Mouse (Mus musculus): ENCODE measurements around the gene Icam1. TPM values are rescaled to one million over a fixed set of nuclear protein-coding genes. Genes with fewer than 3 reads are reported as not detected.

The Icam1 gene
- polyA plus RNA-seq, 1 experiment from 2014 or later: 8.8 TPM

- no peak overlapping the region for H3K9ac ChIP-seq (replicated peaks)
- H3K4me1 ChIP-seq (replicated peaks): no peaks in the 10 kb centered on the region
- H3K9me3 ChIP-seq: no peaks in the 10 kb centered on the region; the same call in 1 of the 2 replicates
- no peak for ATAC-seq (ENCODE audit: insufficient number of reproducible peaks, insufficient read depth, low FRiP score, low TSS enrichment, low read depth)
- no peak overlapping the region for H3K27ac ChIP-seq
- WGBS: 64% methylated on average over 10 of the region's 10 CpGs
- H3K4me3 ChIP-seq (replicated peaks): no peak overlapping the region
- H3K27me3 ChIP-seq: no peaks in the 10 kb centered on the region
- H3K4me2 ChIP-seq: no peak overlapping the region
- no peaks in the 10 kb centered on the region for H3K36me3 ChIP-seq
Observed at GRCm38 (mm10) chr9:21051578-21051977, 35.8 kb downstream of the Icam1 start.

GRCm38 (mm10) chr9:21062928-21063327 lies 47.1 kb downstream of the Icam1 start:
- no peak for ATAC-seq (ENCODE audit: insufficient number of reproducible peaks, insufficient read depth, low FRiP score, low TSS enrichment, low read depth)
- Histone ChIP-seq H3K27me3 (no peaks in the 10 kb centered on the region), H3K4me3 (replicated peaks) (no peak overlapping the region), H3K36me3 (peaks cover 51% of the 10 kb centered on the region), H3K4me2 (no peak overlapping the region), H3K9ac (replicated peaks) (no peak overlapping the region), H3K9me3 (no peaks in the 10 kb centered on the region), H3K27ac (no peak overlapping the region), H3K4me1 (replicated peaks) (no peaks in the 10 kb centered on the region)
- 79% methylated on average over 2 of the region's 2 CpGs for WGBS

GRCm38 (mm10) chr9:21067006-21067684 lies 51.4 kb downstream of the Icam1 start, which contains the start of gene Zglp1:
Gene Zglp1, minus strand, starts transcription at chr9:21067093.
- peaks cover 64% of the 10 kb centered on the region for H3K36me3 ChIP-seq
- H3K4me2 ChIP-seq: no peak within 1 kb of the TSS
- H3K9me3 ChIP-seq: no peaks in the 10 kb centered on the region
- no peak within 1 kb of the TSS for H3K4me3 ChIP-seq (replicated peaks)
- H3K9ac ChIP-seq (replicated peaks): no peak within 1 kb of the TSS
- no peaks in the 10 kb centered on the region for H3K27me3 ChIP-seq
- H3K4me1 ChIP-seq (replicated peaks): peaks cover 3% of the 10 kb centered on the region
- no peak for ATAC-seq (ENCODE audit: insufficient number of reproducible peaks, insufficient read depth, low FRiP score, low TSS enrichment, low read depth)
- WGBS: 82% methylated on average over 27 of the region's 27 CpGs
- H3K27ac ChIP-seq: no peak within 1 kb of the TSS

- Histone ChIP-seq H3K4me1 (replicated peaks) (peaks cover 9% of the 10 kb centered on the region), H3K4me3 (replicated peaks) (peak overlapping the region; percentile 87), H3K9me3 (no peaks in the 10 kb centered on the region), H3K4me2 (peak overlapping the region; percentile 80), H3K27ac (0 out of 2 replicates have a peak overlapping the region, but pooled peaks have one; percentile 29), H3K36me3 (peaks cover 60% of the 10 kb centered on the region), H3K27me3 (no peaks in the 10 kb centered on the region), H3K9ac (replicated peaks) (peak overlapping the region; percentile 88)
- 14% methylated on average over 4 of the region's 4 CpGs for WGBS
- no peak for ATAC-seq (ENCODE audit: insufficient number of reproducible peaks, insufficient read depth, low FRiP score, low TSS enrichment, low read depth)
Observed at GRCm38 (mm10) chr9:21072641-21073040, 56.9 kb downstream of the Icam1 start.

GRCm38 (mm10) chr9:21073044-21073840 lies 57.5 kb downstream of the Icam1 start, which contains the start of the genes Gm49373 and Fdx1l:
Gene Gm49373, minus strand, starts transcription at chr9:21073096.
Gene Fdx1l, minus strand, starts transcription at chr9:21073614.
- Histone ChIP-seq H3K4me3 (replicated peaks) (peak within 1 kb of the TSS; percentile 87), H3K36me3 (peaks cover 60% of the 10 kb centered on the region), H3K27me3 (no peaks in the 10 kb centered on the region), H3K9ac (replicated peaks) (peak within 1 kb of the TSS; percentile 88), H3K27ac (peak within 1 kb of the TSS; percentile 62), H3K4me2 (peak within 1 kb of the TSS; percentile 80), H3K4me1 (replicated peaks) (peaks cover 9% of the 10 kb centered on the region), H3K9me3 (no peaks in the 10 kb centered on the region)
- peak; percentile 88 for ATAC-seq (ENCODE audit: insufficient number of reproducible peaks, insufficient read depth, low FRiP score, low TSS enrichment, low read depth)
- WGBS: 3% methylated on average over 57 of the region's 58 CpGs

- Histone ChIP-seq H3K36me3 (peaks cover 69% of the 10 kb centered on the region), H3K4me1 (replicated peaks) (peaks cover 9% of the 10 kb centered on the region), H3K9me3 (no peaks in the 10 kb centered on the region), H3K4me2 (no peak overlapping the region), H3K27ac (0 out of 2 replicates have a peak overlapping the region, but pooled peaks have one; percentile 37), H3K27me3 (no peaks in the 10 kb centered on the region), H3K4me3 (replicated peaks) (no peak overlapping the region), H3K9ac (replicated peaks) (no peak overlapping the region)
- WGBS: 86% methylated on average over 1 of the region's 1 CpGs
- no peak for ATAC-seq (ENCODE audit: insufficient number of reproducible peaks, insufficient read depth, low FRiP score, low TSS enrichment, low read depth)
Observed at GRCm38 (mm10) chr9:21074173-21074572, 58.4 kb downstream of the Icam1 start.

- Histone ChIP-seq H3K27me3 (no peaks in the 10 kb centered on the region), H3K4me1 (replicated peaks) (peaks cover 9% of the 10 kb centered on the region), H3K4me3 (replicated peaks) (no peak overlapping the region), H3K9me3 (no peaks in the 10 kb centered on the region), H3K9ac (replicated peaks) (no peak overlapping the region), H3K36me3 (peaks cover 78% of the 10 kb centered on the region), H3K4me2 (no peak overlapping the region), H3K27ac (no peak overlapping the region)
- ATAC-seq (ENCODE audit: insufficient number of reproducible peaks, insufficient read depth, low FRiP score, low TSS enrichment, low read depth): no peak
- 87% methylated on average over 3 of the region's 3 CpGs for WGBS
Observed at GRCm38 (mm10) chr9:21075625-21076024, 59.8 kb downstream of the Icam1 start.

MicroRNAs within 50 kb of the gene (microRNA counts, 519-probe panel; counts per million panel counts)
- 5,920 counts per million, percentile 68 among the panel's probes with 10 or more counts for microRNA mmu-miR-1900

Small RNA genes lying within 50 kb of the gene (microRNA-seq; reads per million reads assigned to microRNA genes)
- gene Mir1900 (not detected), gene Mir7082 (not detected)

Other genes with a start within 250 kb of the Icam1 start
- 0.28 and 0.55 TPM in 2 replicates for gene Col5a3, start 200.9 kb upstream of the Icam1 start, polyA plus RNA-seq (2016; fragmentation: Nextera tagmentation; extraction: Ambion mirVana)
- gene Rdh8, start 197.5 kb upstream of the Icam1 start, polyA plus RNA-seq (2016; fragmentation: Nextera tagmentation; extraction: Ambion mirVana): not detected in 2 replicates
- gene A230050P20Rik, start 147.3 kb upstream of the Icam1 start, polyA plus RNA-seq (2016; fragmentation: Nextera tagmentation; extraction: Ambion mirVana): 3.1 TPM in 2 replicates
- 2.2 and 2.3 TPM in 2 replicates for gene Angptl6, start 136.3 kb upstream of the Icam1 start, polyA plus RNA-seq (2016; fragmentation: Nextera tagmentation; extraction: Ambion mirVana)
- gene Ppan, start 127.8 kb upstream of the Icam1 start, polyA plus RNA-seq (2016; fragmentation: Nextera tagmentation; extraction: Ambion mirVana): 78.9 and 82.1 TPM in 2 replicates
- gene Eif3g, start 117.4 kb upstream of the Icam1 start, polyA plus RNA-seq (2016; fragmentation: Nextera tagmentation; extraction: Ambion mirVana): 328 and 335 TPM in 2 replicates
- gene Dnmt1, start 56.1 kb upstream of the Icam1 start, polyA plus RNA-seq (2016; fragmentation: Nextera tagmentation; extraction: Ambion mirVana): 135 and 144 TPM in 2 replicates
- 52.9 and 53.4 TPM in 2 replicates for gene S1pr2, start 39.2 kb upstream of the Icam1 start, polyA plus RNA-seq (2016; fragmentation: Nextera tagmentation; extraction: Ambion mirVana)
- gene Mrpl4, start 13.2 kb upstream of the Icam1 start, polyA plus RNA-seq (2016; fragmentation: Nextera tagmentation; extraction: Ambion mirVana): 134 and 135 TPM in 2 replicates
- 1.9 and 2.5 TPM in 2 replicates for gene Icam4, start 13.4 kb downstream of the Icam1 start, polyA plus RNA-seq (2016; fragmentation: Nextera tagmentation; extraction: Ambion mirVana)
- gene Icam5, start 16.1 kb downstream of the Icam1 start, polyA plus RNA-seq (2016; fragmentation: Nextera tagmentation; extraction: Ambion mirVana): 0.22 TPM in 1 of 2 replicates, not detected in the other
- gene Zglp1, start 51.1 kb downstream of the Icam1 start, polyA plus RNA-seq (2016; fragmentation: Nextera tagmentation; extraction: Ambion mirVana): 0.68 and 1.5 TPM in 2 replicates
- gene Gm49373, start 57.1 kb downstream of the Icam1 start, polyA plus RNA-seq (2016; fragmentation: Nextera tagmentation; extraction: Ambion mirVana): 1.2 and 1.3 TPM in 2 replicates
- gene Fdx1l, start 57.6 kb downstream of the Icam1 start, polyA plus RNA-seq (2016; fragmentation: Nextera tagmentation; extraction: Ambion mirVana): 52.4 and 56.7 TPM in 2 replicates
- gene Gm38431, start 76.0 kb downstream of the Icam1 start, polyA plus RNA-seq (2016; fragmentation: Nextera tagmentation; extraction: Ambion mirVana): 2.8 and 4.2 TPM in 2 replicates
- 60.8 and 77.0 TPM in 2 replicates for gene Raver1, start 76.0 kb downstream of the Icam1 start, polyA plus RNA-seq (2016; fragmentation: Nextera tagmentation; extraction: Ambion mirVana)
- gene Tyk2, start 115.3 kb downstream of the Icam1 start, polyA plus RNA-seq (2016; fragmentation: Nextera tagmentation; extraction: Ambion mirVana): 15.0 and 16.1 TPM in 2 replicates
- 338 and 357 TPM in 2 replicates for gene Cdc37, start 134.0 kb downstream of the Icam1 start, polyA plus RNA-seq (2016; fragmentation: Nextera tagmentation; extraction: Ambion mirVana)
- 4.8 and 5.6 TPM in 2 replicates for gene Pde4a, start 149.7 kb downstream of the Icam1 start, polyA plus RNA-seq (2016; fragmentation: Nextera tagmentation; extraction: Ambion mirVana)
- 64.7 and 65.2 TPM in 2 replicates for gene Keap1, start 223.4 kb downstream of the Icam1 start, polyA plus RNA-seq (2016; fragmentation: Nextera tagmentation; extraction: Ambion mirVana)
- 0.31 and 0.63 TPM in 2 replicates for gene S1pr5, start 232.5 kb downstream of the Icam1 start, polyA plus RNA-seq (2016; fragmentation: Nextera tagmentation; extraction: Ambion mirVana)
- gene Atg4d, start 249.3 kb downstream of the Icam1 start, polyA plus RNA-seq (2016; fragmentation: Nextera tagmentation; extraction: Ambion mirVana): 29.8 and 34.9 TPM in 2 replicates

Measured in limb, embryonic 12.5 days (tissue).